Mouse (Mus musculus) cerebellum, adult 2 months (tissue): ENCODE data around the gene Ebf1. TPM values are rescaled to one million over a fixed set of nuclear protein-coding genes. Genes with fewer than 3 reads are reported as not detected.
A peak's percentile ranks its signal among the peaks of the same experiment; 100 is the strongest.

Experiments
- DNase-seq, 2 experiments: peaks; one replicate each; pipeline ENCODE4 v3.0.0; 2021
- H3K27ac ChIP-seq: fragments of 200-500 bp; 2 replicates; pipeline ENCODE4 v1.5.1; 2012; ENCODE audit warnings: low read length, control low read depth, inconsistent platforms; ENCODE audit not compliant: insufficient read depth
- H3K27me3 ChIP-seq: fragments of 200-500 bp; 2 replicates; pipeline ENCODE4 v1.6.1; 2012; ENCODE audit warnings: inconsistent platforms, mild to moderate bottlenecking, low read length, moderate library complexity; ENCODE audit not compliant: control insufficient read depth, insufficient read depth
- H3K4me1 ChIP-seq: fragments of 200-500 bp; 2 replicates; pipeline ENCODE4 v1.6.1; 2011; ENCODE audit warnings: low read length; ENCODE audit not compliant: control insufficient read depth, insufficient read depth
- H3K4me3 ChIP-seq: fragments of 200-500 bp; replicated peaks from 2 replicates; pipeline ENCODE3; 2011; ENCODE audit warnings: mild to moderate bottlenecking, low read depth, low read length, control low read depth; ENCODE audit not compliant: insufficient read depth
- CTCF ChIP-seq: fragments of 200-500 bp; IDR thresholded peaks from 2 replicates; pipeline ENCODE4 v1.5.1; 2011; ENCODE audit warnings: low read depth, mild to moderate bottlenecking, control low read depth, low read length, moderate library complexity, borderline replicate concordance; ENCODE audit not compliant: insufficient read depth
- POLR2A ChIP-seq: fragments of 200-500 bp; IDR thresholded peaks from 2 replicates; pipeline ENCODE4 v1.6.1; 2011; ENCODE audit warnings: low read length, control low read depth, borderline replicate concordance; ENCODE audit not compliant: insufficient read depth
- whole genome bisulfite sequencing: fragments of 180-500 bp; shearing (Covaris S2); methylation state at CpG from one replicate; pipeline ENCODE4 v1.1.7; 2018; 5-methylcytosine and 5-hydroxymethylcytosine counted together
- polyA plus RNA-seq: library from polyadenylated mRNA; depleted of rRNA; stranded (reverse); fragments of >200 nt; gene quantifications from 2 replicates; pipeline ENCODE4 v1.2.3, GENCODE M21; 2012

The Ebf1 gene
- polyA plus RNA-seq, 1 experiment = 24.9 TPM

- no peaks in the 10 kb centered on the region for H3K27me3 ChIP-seq
- DNase-seq = no peak
- peaks cover 16% of the 10 kb centered on the region for H3K4me1 ChIP-seq
- WGBS = 66% methylated on average over 4 of the region's 4 CpGs
- H3K4me3 ChIP-seq = no peak overlapping the region
- no peak overlapping the region for H3K27ac ChIP-seq
- TF ChIP-seq CTCF (no peak), POLR2A (no peak)
Measured at GRCm38 (mm10) chr11:44867433-44867832, 250.3 kb downstream of the Ebf1 start.

- 8% methylated on average over 1 of the region's 1 CpGs for WGBS
Measured at GRCm38 (mm10) chr11:44873876-44874275, 256.8 kb downstream of the Ebf1 start.

GRCm38 (mm10) chr11:44875171-44875570, 258.1 kb downstream of the Ebf1 start:
- Histone ChIP-seq H3K27me3 (no peaks in the 10 kb centered on the region), H3K27ac (no peak overlapping the region), H3K4me1 (no peaks in the 10 kb centered on the region), H3K4me3 (no peak overlapping the region)
- TF ChIP-seq POLR2A (no peak), CTCF (no peak)
- WGBS = 34% methylated on average over 3 of the region's 3 CpGs
- DNase-seq = peak in 1 of 2 experiments; percentile 10

More at GRCm38 (mm10) chr11:44873876-44874275, 256.8 kb downstream of the Ebf1 start:
- no peak for DNase-seq
- H3K27me3 ChIP-seq = no peaks in the 10 kb centered on the region
- H3K27ac ChIP-seq = no peak overlapping the region
- TF ChIP-seq POLR2A = no peak
- TF ChIP-seq CTCF = no peak
- no peak overlapping the region for H3K4me3 ChIP-seq
- H3K4me1 ChIP-seq = no peaks in the 10 kb centered on the region

- TF ChIP-seq POLR2A = no peak
- TF ChIP-seq CTCF = no peak
- no peak overlapping the region for H3K4me3 ChIP-seq
- DNase-seq = no peak
- H3K4me1 ChIP-seq = no peaks in the 10 kb centered on the region
- H3K27me3 ChIP-seq = no peaks in the 10 kb centered on the region
- H3K27ac ChIP-seq = no peak overlapping the region
- 88% methylated on average over 9 of the region's 9 CpGs for WGBS
Measured at GRCm38 (mm10) chr11:44881056-44881683, 264.1 kb downstream of the Ebf1 start.

- no peak for DNase-seq
- no peak overlapping the region for H3K27ac ChIP-seq
- WGBS = 77% methylated on average over 4 of the region's 4 CpGs
- no peaks in the 10 kb centered on the region for H3K27me3 ChIP-seq
- no peak overlapping the region for H3K4me3 ChIP-seq
- TF ChIP-seq CTCF (no peak), POLR2A (no peak)
- no peaks in the 10 kb centered on the region for H3K4me1 ChIP-seq
Measured at GRCm38 (mm10) chr11:44882476-44882970, 265.4 kb downstream of the Ebf1 start.

GRCm38 (mm10) chr11:44884337-44884736, 267.2 kb downstream of the Ebf1 start:
- no peak for DNase-seq
- 79% methylated on average over 3 of the region's 3 CpGs for WGBS
- H3K27me3 ChIP-seq = no peaks in the 10 kb centered on the region
- H3K4me1 ChIP-seq = no peaks in the 10 kb centered on the region
- H3K4me3 ChIP-seq = no peak overlapping the region
- no peak for TF ChIP-seq CTCF
- TF ChIP-seq POLR2A = no peak
- H3K27ac ChIP-seq = no peak overlapping the region

- DNase-seq = no peak
- no peak for TF ChIP-seq CTCF
- no peak for TF ChIP-seq POLR2A
- Histone ChIP-seq H3K4me3 (no peak overlapping the region), H3K4me1 (no peaks in the 10 kb centered on the region), H3K27ac (no peak overlapping the region), H3K27me3 (no peaks in the 10 kb centered on the region)
- 93% methylated on average over 2 of the region's 2 CpGs for WGBS
Measured at GRCm38 (mm10) chr11:44886897-44887296, 269.8 kb downstream of the Ebf1 start.

- H3K4me3 ChIP-seq = no peak overlapping the region
- no peaks in the 10 kb centered on the region for H3K4me1 ChIP-seq
- no peak for DNase-seq
- H3K27me3 ChIP-seq = no peaks in the 10 kb centered on the region
- WGBS = 90% methylated on average over 7 of the region's 7 CpGs
- TF ChIP-seq POLR2A (no peak), CTCF (no peak)
- H3K27ac ChIP-seq = no peak overlapping the region
Measured at GRCm38 (mm10) chr11:44887691-44888090, 270.6 kb downstream of the Ebf1 start.

- no peak overlapping the region for H3K4me3 ChIP-seq
- 95% methylated on average over 4 of the region's 4 CpGs for WGBS
Measured at GRCm38 (mm10) chr11:44888390-44888789, 271.3 kb downstream of the Ebf1 start.

More at GRCm38 (mm10) chr11:44888390-44888789, 271.3 kb downstream of the Ebf1 start:
- DNase-seq = no peak
- Histone ChIP-seq H3K27ac (no peak overlapping the region), H3K4me1 (no peaks in the 10 kb centered on the region), H3K27me3 (no peaks in the 10 kb centered on the region)
- TF ChIP-seq POLR2A = no peak
- TF ChIP-seq CTCF = no peak
